Mouse (Mus musculus) ovary, postnatal 10 days (tissue): ENCODE data around the gene Olfr1264.

Experiments used
- DNase-seq: peaks from one replicate; pipeline ENCODE4 v3.0.0; 2022; ENCODE audit warnings: low spot score

The Olfr1264 gene

DNA sequence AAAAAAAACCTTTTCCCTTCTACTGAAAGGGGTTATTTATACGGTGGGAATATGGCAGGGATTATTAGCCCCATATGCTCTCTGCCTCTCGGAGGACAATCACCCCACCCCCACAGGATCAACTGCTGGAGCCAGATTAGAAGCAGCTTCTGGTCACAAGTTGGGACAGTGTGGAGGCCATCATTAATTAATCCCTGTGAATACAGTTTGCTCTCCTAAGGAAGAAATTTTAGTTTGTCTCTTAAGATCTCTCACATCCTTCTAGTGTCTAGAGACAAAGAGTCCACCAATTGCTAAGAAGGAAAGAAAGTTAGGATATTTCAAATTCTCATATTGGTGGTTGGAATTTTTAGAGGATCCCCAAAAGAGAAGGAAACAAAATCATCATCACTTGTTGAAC is at the start of gene Olfr1264:
Gene Olfr1264 (minus strand): TSS at position 101 of the 400 bp plus-strand sequence.
- no peak for DNase-seq

DNA sequence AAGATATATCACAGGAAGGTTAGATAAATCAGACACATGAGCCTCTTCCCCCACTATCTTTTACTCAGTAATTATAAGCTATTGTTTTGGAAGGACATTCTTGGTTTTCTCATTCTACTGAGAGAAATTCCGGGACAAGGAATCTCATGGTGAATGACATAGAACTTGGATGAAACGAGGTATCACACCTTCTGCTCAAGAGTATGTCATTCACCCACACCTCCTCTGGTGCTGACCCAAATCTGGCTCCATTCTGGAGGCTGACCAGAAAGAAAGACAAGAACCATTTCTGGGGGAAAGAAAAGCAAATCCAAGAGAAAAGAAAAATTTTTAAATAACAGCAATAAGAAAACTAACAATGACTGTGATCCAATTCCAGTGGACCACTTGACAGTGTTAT is 44.7 kb upstream of the Olfr1264 start:
- DNase-seq: no peak

DNA sequence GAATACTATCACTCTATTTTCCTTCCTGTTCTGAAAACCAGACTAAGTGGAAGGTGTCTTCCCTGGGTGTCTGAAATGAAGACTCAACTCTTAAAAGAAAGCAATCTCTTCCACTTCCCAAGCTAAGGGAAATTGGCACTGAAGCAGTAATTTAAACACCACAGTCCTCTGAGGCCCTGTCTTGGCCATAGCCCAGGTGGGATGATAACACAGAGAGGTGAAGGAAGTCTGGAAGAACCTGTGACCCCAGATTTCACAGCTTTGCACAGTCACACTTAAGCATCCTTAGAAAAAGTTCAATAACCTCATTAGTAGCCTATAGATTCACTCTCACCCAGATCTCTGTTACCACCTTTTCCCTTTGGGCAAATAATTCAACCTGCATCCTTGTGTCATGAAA is 38.1 kb upstream of the Olfr1264 start, which contains the start of gene Olfr140:
Gene Olfr140 (minus strand): TSS at position 101 of the 400 bp plus-strand sequence.
- no peak for DNase-seq

DNA sequence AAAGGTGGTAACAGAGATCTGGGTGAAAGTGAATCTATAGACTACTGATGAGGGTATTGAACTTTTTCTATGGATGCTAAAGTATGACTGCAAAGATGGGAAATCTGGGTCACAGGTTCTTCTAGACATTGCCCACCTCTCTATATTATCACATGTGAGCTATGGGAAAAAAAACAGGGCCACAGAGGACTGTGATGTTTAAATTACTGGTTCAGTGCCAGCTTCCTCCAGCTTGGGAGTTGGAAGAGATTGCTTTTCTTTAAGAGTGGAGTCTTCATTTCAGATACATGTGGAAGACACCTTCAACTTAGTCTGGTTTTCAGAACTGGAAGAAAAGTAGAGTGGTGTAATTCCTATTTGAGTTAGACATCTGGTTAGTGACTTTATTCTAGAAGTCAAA is 9.7 kb upstream of the Olfr1264 start, which contains the start of gene Olfr1265:
Gene Olfr1265 (plus strand): TSS at position 301 of the 400 bp plus-strand sequence.
- DNase-seq: no peak

DNA sequence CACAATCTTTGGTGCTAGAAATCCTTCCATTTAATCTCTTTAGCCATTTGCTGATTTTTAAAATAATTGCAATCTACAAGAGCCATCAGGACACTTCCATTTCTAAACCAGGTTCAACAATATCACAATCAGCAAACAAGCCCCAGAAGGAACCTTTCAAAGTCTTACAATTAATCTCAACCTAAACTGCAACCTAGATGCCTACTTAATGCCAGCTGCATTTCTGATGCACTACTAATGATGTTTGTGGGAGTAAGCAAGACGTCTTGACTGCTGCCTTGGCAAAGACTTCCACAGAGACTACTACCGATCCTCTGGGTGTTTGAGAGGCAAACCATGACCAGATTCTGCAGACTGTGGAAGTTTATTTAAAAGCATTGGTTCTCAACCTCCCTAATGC is 13.5 kb downstream of the Olfr1264 start, which contains the start of gene Olfr1263:
Gene Olfr1263 (plus strand): TSS at position 301 of the 400 bp plus-strand sequence.
- DNase-seq: no peak

DNA sequence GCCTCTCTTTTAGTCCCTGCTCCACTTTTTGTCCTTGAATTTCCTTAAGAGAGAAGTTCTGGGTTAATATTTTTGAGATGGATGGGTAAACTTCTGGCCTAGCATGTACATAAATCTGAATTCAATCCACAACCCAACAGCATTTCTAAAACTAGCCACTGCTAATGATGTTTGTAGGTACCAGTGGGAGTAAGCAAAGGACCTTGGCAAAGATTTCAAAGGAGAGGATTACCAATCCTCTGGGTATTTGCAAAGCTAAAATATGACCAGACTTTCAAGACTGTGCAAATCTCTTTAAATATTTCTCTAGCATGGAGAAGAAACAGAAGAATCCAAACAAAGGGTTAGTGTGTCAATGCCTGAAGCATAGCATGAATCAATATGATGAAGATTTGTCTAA is 25.5 kb downstream of the Olfr1264 start, which contains the start of gene Olfr1262:
Gene Olfr1262 (plus strand): TSS at position 301 of the 400 bp plus-strand sequence.
- no peak for DNase-seq

DNA sequence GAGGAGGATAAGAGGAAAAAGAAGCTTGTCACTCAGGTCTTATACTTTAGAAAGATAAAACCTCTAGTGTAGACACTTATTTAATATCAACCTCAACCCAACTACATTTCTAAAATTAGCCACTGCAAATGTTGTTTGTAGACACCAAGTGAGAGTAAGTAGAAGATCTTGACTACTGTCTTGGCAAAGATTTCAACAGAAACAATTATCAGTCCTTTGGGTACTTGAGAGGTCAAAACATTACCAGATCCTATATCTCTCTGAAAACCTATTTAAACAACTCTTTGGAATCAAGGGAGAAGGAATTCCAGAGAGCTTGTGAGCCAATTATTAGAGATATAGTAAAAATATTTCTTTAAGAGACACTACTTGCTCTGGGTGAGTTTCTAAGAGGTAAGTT is 34.5 kb downstream of the Olfr1264 start, which contains the start of gene Olfr1261:
Gene Olfr1261 (plus strand): TSS at position 301 of the 400 bp plus-strand sequence.
- no peak for DNase-seq

DNA sequence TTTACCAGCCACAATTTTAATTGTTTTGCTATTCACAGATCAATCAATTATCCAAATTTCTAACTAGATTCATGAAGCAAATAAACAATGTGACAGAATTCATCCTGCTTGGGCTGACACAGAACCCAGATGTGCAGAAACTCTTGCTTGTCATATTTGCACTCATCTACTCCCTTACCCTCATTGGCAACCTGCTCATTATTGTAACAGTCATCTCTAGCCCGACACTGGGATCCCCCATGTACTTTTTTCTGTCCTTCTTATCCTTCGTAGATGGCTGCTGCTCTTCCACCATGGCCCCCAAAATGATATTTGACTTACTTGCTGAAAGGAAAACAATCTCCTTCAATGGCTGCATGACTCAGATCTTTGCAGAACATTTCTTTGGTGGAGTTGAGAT is 47.7 kb downstream of the Olfr1264 start:
- no peak for DNase-seq

DNA sequence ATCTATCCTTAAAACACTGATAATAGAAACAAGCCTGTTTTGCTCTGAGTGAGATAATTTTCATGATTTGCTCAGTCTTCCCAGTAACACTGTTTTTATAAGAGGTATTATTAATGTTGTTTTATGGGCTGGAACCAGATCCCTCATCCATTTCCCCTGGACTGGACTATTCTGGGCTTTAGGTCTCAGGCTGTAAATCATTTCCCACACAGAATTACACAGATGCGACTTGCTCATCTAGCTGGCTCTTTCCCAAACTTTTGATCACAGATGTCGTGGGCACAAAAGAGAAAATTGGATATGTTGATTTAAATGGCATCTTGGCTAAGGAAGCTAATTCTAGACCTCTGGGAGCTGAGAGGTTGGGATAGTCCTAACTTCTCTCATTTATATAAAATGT is 51.2 kb downstream of the Olfr1264 start, which contains the start of gene Olfr1260:
Gene Olfr1260 (plus strand): TSS at position 157 of the 400 bp plus-strand sequence.
- no peak for DNase-seq
